Comparison of ENCODE assay signal across 18 mouse cellular contexts in the genomic region with DNA sequence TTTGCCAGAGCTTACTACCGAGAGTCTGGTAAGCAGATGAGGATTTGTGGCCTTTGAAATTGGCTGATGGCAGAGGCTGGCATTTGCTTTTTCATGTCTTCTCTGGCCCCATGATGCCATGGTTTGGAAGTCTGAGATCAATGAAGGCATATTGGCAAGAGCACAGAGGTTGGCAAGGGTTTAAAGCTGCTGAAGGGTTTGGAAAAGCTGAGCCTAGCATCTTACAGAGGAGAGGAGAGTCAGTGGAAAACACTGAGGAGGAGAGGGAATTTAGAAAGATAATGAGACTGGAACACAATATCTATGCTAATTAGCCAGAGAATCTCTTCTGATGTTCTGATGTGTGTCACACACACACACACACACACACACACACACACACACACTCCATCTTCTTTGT. TPM values are rescaled to one million over a fixed set of nuclear protein-coding genes. Genes with fewer than 3 reads are reported as not detected.
DNase-seq lines count a peak whose midpoint lies in the region; ATAC-seq and TF ChIP-seq lines count a peak whose summit lies in the region.
"Had no signal": no experiment of that assay in that cellular context is flagged by ENCODE, and none has a peak within 500 bp of the region (broad histone marks: within the 10 kb centered on the region; RNA-seq: fewer than 3 reads in every experiment).

No protein-coding gene starts in this region.

- peak; percentile 63 for DNase-seq in forebrain, embryonic 14.5 days (ENCODE audit: low spot score)
- DNase-seq in hindbrain, embryonic 10.5 days (ENCODE audit: low spot score): no peak
- DNase-seq in midbrain, embryonic 11.5 days (ENCODE audit: low spot score, missing footprints): no peak
- peak; percentile 32 for DNase-seq in midbrain, postnatal 0 days (ENCODE audit: low spot score)
- DNase-seq: adrenal gland, postnatal 10 days; cerebellum, adult 11-12 months; cerebellum, adult 9-10 months; cerebellum, postnatal 25 days; gastrocnemius, postnatal 36 days; heart, adult 18-20 months; heart, postnatal 14 days had no signal

- H3K27ac ChIP-seq in forebrain, embryonic 14.5 days (ENCODE audit: low read depth, low read length): no peak overlapping the region
- H3K27ac ChIP-seq in forebrain, embryonic 13.5 days: no peak overlapping the region; the same call in 1 of the 2 replicates
- H3K27ac ChIP-seq in hindbrain, embryonic 15.5 days (replicated peaks): 0 out of 2 replicates have a peak overlapping the region, but pooled peaks have one; percentile 25
- no peak overlapping the region for H3K27ac ChIP-seq in hindbrain, embryonic 10.5 days
- H3K27ac ChIP-seq in midbrain, embryonic 16.5 days (ENCODE audit: low read length): peak overlapping the region; percentile 33; the same call in 1 of the 2 replicates
- no peak overlapping the region for H3K27ac ChIP-seq in midbrain, embryonic 11.5 days (ENCODE audit: low read depth, low read length)
- H3K27ac ChIP-seq in midbrain, postnatal 0 days (ENCODE audit: low read depth, low read length): no peak overlapping the region
- H3K27ac ChIP-seq: embryonic facial prominence, embryonic 13.5 days; heart, embryonic 15.5 days had no signal

- no peak overlapping the region for H3K9ac ChIP-seq in forebrain, embryonic 14.5 days (ENCODE audit: low read length)
- H3K9ac ChIP-seq in forebrain, embryonic 13.5 days: no peak overlapping the region
- no peak overlapping the region for H3K9ac ChIP-seq in hindbrain, embryonic 15.5 days
- no peak overlapping the region for H3K9ac ChIP-seq in midbrain, embryonic 16.5 days (ENCODE audit: low read depth, low read length)
- no peak overlapping the region for H3K9ac ChIP-seq in midbrain, embryonic 11.5 days (ENCODE audit: low read length)
- no peak overlapping the region for H3K9ac ChIP-seq in midbrain, postnatal 0 days (replicated peaks; ENCODE audit: low read length, poor library complexity, severe bottlenecking)
- H3K9ac ChIP-seq: embryonic facial prominence, embryonic 13.5 days; heart, embryonic 15.5 days had no signal

- no peaks in the 10 kb centered on the region for H3K9me3 ChIP-seq in forebrain, embryonic 14.5 days (replicated peaks; ENCODE audit: control insufficient read depth, low read length)
- H3K9me3 ChIP-seq in forebrain, embryonic 13.5 days (replicated peaks): no peaks in the 10 kb centered on the region
- no peaks in the 10 kb centered on the region for H3K9me3 ChIP-seq in hindbrain, embryonic 15.5 days
- H3K9me3 ChIP-seq in hindbrain, embryonic 10.5 days: no peaks in the 10 kb centered on the region
- H3K9me3 ChIP-seq in midbrain, embryonic 16.5 days (replicated peaks; ENCODE audit: control insufficient read depth, low read length, poor library complexity, severe bottlenecking): no peaks in the 10 kb centered on the region
- no peaks in the 10 kb centered on the region for H3K9me3 ChIP-seq in midbrain, embryonic 11.5 days (ENCODE audit: control insufficient read depth, low read length)
- no peaks in the 10 kb centered on the region for H3K9me3 ChIP-seq in midbrain, postnatal 0 days (ENCODE audit: low read length)
- H3K9me3 ChIP-seq: embryonic facial prominence, embryonic 13.5 days; heart, embryonic 15.5 days had no signal

- WGBS in forebrain, embryonic 14.5 days: 53% methylated on average over 1 of the region's 1 CpGs
- 56% methylated on average over 1 of the region's 1 CpGs for WGBS in forebrain, embryonic 13.5 days
- 68% methylated on average over 1 of the region's 1 CpGs for WGBS in hindbrain, embryonic 15.5 days
- 70% methylated on average over 1 of the region's 1 CpGs for WGBS in hindbrain, embryonic 10.5 days
- WGBS in midbrain, embryonic 16.5 days: 32% methylated on average over 1 of the region's 1 CpGs
- WGBS in midbrain, embryonic 11.5 days: 75% methylated on average over 1 of the region's 1 CpGs
- WGBS in midbrain, postnatal 0 days: 36% methylated on average over 1 of the region's 1 CpGs

- H3K4me3 ChIP-seq in forebrain, embryonic 14.5 days (ENCODE audit: low read depth, low read length): no peak overlapping the region
- H3K4me3 ChIP-seq in forebrain, embryonic 13.5 days: no peak overlapping the region
- no peak overlapping the region for H3K4me3 ChIP-seq in hindbrain, embryonic 15.5 days
- H3K4me3 ChIP-seq in hindbrain, embryonic 10.5 days: no peak overlapping the region
- H3K4me3 ChIP-seq in midbrain, embryonic 16.5 days (ENCODE audit: low read depth, low read length): no peak overlapping the region
- H3K4me3 ChIP-seq in midbrain, embryonic 11.5 days (ENCODE audit: low read depth, low read length): no peak overlapping the region
- H3K4me3 ChIP-seq in midbrain, postnatal 0 days (ENCODE audit: low read depth, low read length): no peak overlapping the region
- H3K4me3 ChIP-seq: embryonic facial prominence, embryonic 13.5 days; heart, embryonic 15.5 days had no signal

- peak; percentile 18; the same call in 1 of the 2 replicates for ATAC-seq in forebrain, embryonic 14.5 days
- no peak for ATAC-seq in forebrain, embryonic 13.5 days
- no peak for ATAC-seq in hindbrain, embryonic 15.5 days (ENCODE audit: low FRiP score, low read depth)
- ATAC-seq in midbrain, embryonic 16.5 days: 0 out of 2 replicates have a peak, but pooled peaks have one; percentile 25
- ATAC-seq in midbrain, embryonic 11.5 days (ENCODE audit: low FRiP score): no peak
- no peak for ATAC-seq in midbrain, postnatal 0 days (ENCODE audit: low FRiP score)
- ATAC-seq: hindbrain, embryonic 16.5 days had no signal

- no peaks in the 10 kb centered on the region for H3K36me3 ChIP-seq in forebrain, embryonic 14.5 days (ENCODE audit: control insufficient read depth, insufficient read depth, low read length)
- H3K36me3 ChIP-seq in forebrain, embryonic 13.5 days (ENCODE audit: poor library complexity, severe bottlenecking): no peaks in the 10 kb centered on the region
- H3K36me3 ChIP-seq in hindbrain, embryonic 15.5 days: no peaks in the 10 kb centered on the region
- H3K36me3 ChIP-seq in hindbrain, embryonic 10.5 days: no peaks in the 10 kb centered on the region
- no peaks in the 10 kb centered on the region for H3K36me3 ChIP-seq in midbrain, embryonic 16.5 days (ENCODE audit: control insufficient read depth, insufficient read depth, low read length)
- H3K36me3 ChIP-seq in midbrain, embryonic 11.5 days (ENCODE audit: control insufficient read depth, insufficient read depth, low read length): no peaks in the 10 kb centered on the region
- H3K36me3 ChIP-seq in midbrain, postnatal 0 days (ENCODE audit: insufficient read depth, low read length): no peaks in the 10 kb centered on the region
- H3K36me3 ChIP-seq: embryonic facial prominence, embryonic 13.5 days had no signal

- H3K27me3 ChIP-seq in forebrain, embryonic 14.5 days (replicated peaks; ENCODE audit: control insufficient read depth, insufficient read depth, low read length): no peaks in the 10 kb centered on the region
- H3K27me3 ChIP-seq in forebrain, embryonic 13.5 days: no peaks in the 10 kb centered on the region
- H3K27me3 ChIP-seq in hindbrain, embryonic 15.5 days: no peaks in the 10 kb centered on the region
- H3K27me3 ChIP-seq in hindbrain, embryonic 10.5 days (ENCODE audit: insufficient read depth, poor library complexity, severe bottlenecking): no peaks in the 10 kb centered on the region
- H3K27me3 ChIP-seq in midbrain, embryonic 16.5 days (ENCODE audit: control insufficient read depth, insufficient read depth, low read depth, low read length): no peaks in the 10 kb centered on the region
- H3K27me3 ChIP-seq in midbrain, embryonic 11.5 days (ENCODE audit: control insufficient read depth, insufficient read depth, low read length): no peaks in the 10 kb centered on the region
- no peaks in the 10 kb centered on the region for H3K27me3 ChIP-seq in midbrain, postnatal 0 days (ENCODE audit: insufficient read depth, low read length)
- H3K27me3 ChIP-seq: embryonic facial prominence, embryonic 13.5 days; heart, embryonic 15.5 days had no signal

- H3K4me2 ChIP-seq in forebrain, embryonic 14.5 days (ENCODE audit: low read length): no peak overlapping the region
- H3K4me2 ChIP-seq in forebrain, embryonic 13.5 days: no peak overlapping the region
- no peak overlapping the region for H3K4me2 ChIP-seq in hindbrain, embryonic 15.5 days
- H3K4me2 ChIP-seq in midbrain, embryonic 16.5 days (ENCODE audit: low read length): no peak overlapping the region
- H3K4me2 ChIP-seq in midbrain, embryonic 11.5 days: no peak overlapping the region
- H3K4me2 ChIP-seq in midbrain, postnatal 0 days (ENCODE audit: low read depth, low read length, poor library complexity, severe bottlenecking): no peak overlapping the region
- H3K4me2 ChIP-seq: embryonic facial prominence, embryonic 13.5 days; heart, embryonic 11.5 days; heart, embryonic 15.5 days had no signal

- no peaks in the 10 kb centered on the region for H3K4me1 ChIP-seq in forebrain, embryonic 14.5 days (ENCODE audit: control insufficient read depth, insufficient read depth, low read length)
- 0 out of 2 replicates have a peak, but pooled peaks cover 4% of the 10 kb centered on the region for H3K4me1 ChIP-seq in forebrain, embryonic 13.5 days
- no peaks in the 10 kb centered on the region for H3K4me1 ChIP-seq in hindbrain, embryonic 15.5 days (replicated peaks)
- no peaks in the 10 kb centered on the region for H3K4me1 ChIP-seq in hindbrain, embryonic 10.5 days (replicated peaks)
- H3K4me1 ChIP-seq in midbrain, embryonic 16.5 days (ENCODE audit: control insufficient read depth, insufficient read depth, low read length): no peaks in the 10 kb centered on the region
- H3K4me1 ChIP-seq in midbrain, embryonic 11.5 days (ENCODE audit: control insufficient read depth, insufficient read depth, low read length): no peaks in the 10 kb centered on the region
- no peaks in the 10 kb centered on the region for H3K4me1 ChIP-seq in midbrain, postnatal 0 days (ENCODE audit: insufficient read depth, low read length)

- TF ChIP-seq CTCF in midbrain, postnatal 0 days (IDR thresholded peaks at IDR 0.05): no peak

RNA-seq across cellular contexts. Expression of a gene that starts 27.7 kb away (rescaled TPM):
- polyA plus RNA-seq in forebrain, embryonic 14.5 days (2014; fragmentation: Nextera tagmentation; extraction: Ambion mirVana): 1.7 and 2.7 TPM in 2 replicates
- polyA plus RNA-seq in forebrain, embryonic 13.5 days (2015; fragmentation: Nextera tagmentation; extraction: Ambion mirVana): 0.92 and 1.2 TPM in 2 replicates
- 5.1 and 5.7 TPM in 2 replicates for polyA plus RNA-seq in hindbrain, embryonic 15.5 days (2015; fragmentation: Nextera tagmentation; extraction: Ambion mirVana)
- 0.86 and 1.0 TPM in 2 replicates for polyA plus RNA-seq in hindbrain, embryonic 10.5 days (2016; fragmentation: Nextera tagmentation; extraction: Ambion mirVana)
- 4.2 and 4.4 TPM in 2 replicates for polyA plus RNA-seq in midbrain, embryonic 16.5 days (2015; fragmentation: Nextera tagmentation; extraction: Ambion mirVana)
- polyA plus RNA-seq in midbrain, embryonic 11.5 days (2014; fragmentation: Nextera tagmentation; extraction: Ambion mirVana): 0.62 and 0.83 TPM in 2 replicates
- 12.5 and 13.3 TPM in 2 replicates for total RNA-seq in midbrain, postnatal 0 days (2014; rRNA removed)
- 5.2 and 5.8 TPM in 2 replicates for polyA plus RNA-seq in midbrain, postnatal 0 days (2015; fragmentation: Nextera tagmentation; extraction: Ambion mirVana)

Comparison
In these comparisons a context has a peak if more than half of its experiments do, and no peak if none do; other contexts are left out.
1. ATAC-seq: peak in forebrain, embryonic 14.5 days (single experiment) and midbrain, embryonic 16.5 days (single experiment); none in forebrain, embryonic 13.5 days (single experiment), hindbrain, embryonic 15.5 days (single experiment), midbrain, embryonic 11.5 days (single experiment) and midbrain, postnatal 0 days (single experiment).
2. DNase-seq: peak in forebrain, embryonic 14.5 days (single experiment) and midbrain, postnatal 0 days (single experiment); none in hindbrain, embryonic 10.5 days (single experiment) and midbrain, embryonic 11.5 days (single experiment).
3. H3K27ac ChIP-seq: peak in hindbrain, embryonic 15.5 days (single experiment) and midbrain, embryonic 16.5 days (single experiment); none in forebrain, embryonic 14.5 days (single experiment), forebrain, embryonic 13.5 days (single experiment), hindbrain, embryonic 10.5 days (single experiment), midbrain, embryonic 11.5 days (single experiment) and midbrain, postnatal 0 days (single experiment).